Mouse (Mus musculus): ENCODE data around the gene Mpdu1. TPM values are rescaled to one million over a fixed set of nuclear protein-coding genes. Genes with fewer than 3 reads are reported as not detected.

Mpdu1 gene
- total RNA-seq, 2 experiments from 2014 or later, result 54.9 to 59.3 TPM

DNA sequence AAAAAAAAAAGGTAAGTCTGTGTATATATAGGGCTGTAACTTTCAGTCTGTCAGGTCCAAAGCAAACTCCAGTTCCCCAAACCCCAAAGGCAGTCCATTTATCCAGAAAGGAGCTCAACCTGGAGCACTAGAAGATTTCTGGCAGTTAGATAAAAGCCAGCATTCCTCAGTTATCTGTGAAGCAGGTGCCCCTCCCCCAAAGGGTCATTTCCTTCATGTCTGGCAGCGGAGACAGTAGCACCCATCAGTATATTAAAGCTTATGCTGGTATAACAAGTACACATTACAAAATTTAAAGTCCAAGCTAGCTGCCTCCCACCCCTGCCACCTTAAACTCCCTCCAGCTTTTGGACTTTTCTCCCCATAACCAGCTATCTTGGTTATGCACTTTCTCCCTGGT, 37.2 kb upstream of the Mpdu1 start:
- DNase-seq (ENCODE audit: low spot score in 2 of 2), result no peak
- no peak for TF ChIP-seq CTCF (conservative IDR thresholded peaks at IDR 0.05)
- Histone ChIP-seq H3K4me3 (no peak overlapping the region), H3K27ac (no peak overlapping the region)

DNA sequence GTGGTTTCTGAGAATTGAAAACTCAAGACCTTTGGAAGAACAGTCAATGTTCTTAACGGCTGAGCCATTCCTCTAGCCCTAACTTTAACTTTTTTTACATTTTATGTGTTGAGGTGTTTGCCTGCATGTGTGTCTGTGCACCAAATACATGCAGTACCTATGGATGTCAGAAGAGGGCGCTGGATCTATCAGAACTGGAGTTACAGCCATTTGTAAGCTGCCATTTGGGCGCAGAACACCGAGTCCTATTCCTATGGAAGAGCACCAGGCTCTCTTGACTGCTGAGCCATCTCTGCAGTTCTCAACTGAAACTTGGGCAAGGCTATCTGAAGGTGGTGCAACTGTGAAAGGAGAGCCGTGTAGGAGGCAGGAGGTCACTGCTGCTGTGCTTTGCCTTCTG, 36.1 kb upstream of the Mpdu1 start:
- H3K27ac ChIP-seq, result no peak overlapping the region
- DNase-seq (ENCODE audit: low spot score in 2 of 2), result no peak
- TF ChIP-seq CTCF (conservative IDR thresholded peaks at IDR 0.05), result peak; percentile 51
- H3K4me3 ChIP-seq, result no peak overlapping the region

DNA sequence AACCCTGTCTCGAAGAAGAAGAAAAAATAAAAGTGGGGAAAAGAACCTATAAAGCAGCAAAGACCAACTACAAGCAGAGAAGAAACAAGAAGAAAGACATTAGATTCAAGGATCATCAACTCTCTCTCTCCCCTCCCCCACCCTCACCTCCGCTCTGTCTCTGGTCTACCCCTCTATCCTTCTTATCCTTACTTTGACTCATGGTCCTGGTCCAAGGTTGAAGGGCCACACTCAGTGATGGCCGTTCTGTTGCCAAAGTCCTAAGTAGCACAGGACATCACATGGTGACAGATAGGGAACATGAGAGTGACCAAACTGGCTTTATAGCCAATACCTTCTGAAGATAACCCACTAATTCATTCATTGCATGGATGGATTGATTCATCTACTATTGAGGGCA, 35.0 kb upstream of the Mpdu1 start:
- no peak for DNase-seq (ENCODE audit: low spot score in 2 of 2)
- Histone ChIP-seq H3K4me3 (no peak overlapping the region), H3K27ac (no peak overlapping the region)
- TF ChIP-seq CTCF (conservative IDR thresholded peaks at IDR 0.05), result no peak

DNA sequence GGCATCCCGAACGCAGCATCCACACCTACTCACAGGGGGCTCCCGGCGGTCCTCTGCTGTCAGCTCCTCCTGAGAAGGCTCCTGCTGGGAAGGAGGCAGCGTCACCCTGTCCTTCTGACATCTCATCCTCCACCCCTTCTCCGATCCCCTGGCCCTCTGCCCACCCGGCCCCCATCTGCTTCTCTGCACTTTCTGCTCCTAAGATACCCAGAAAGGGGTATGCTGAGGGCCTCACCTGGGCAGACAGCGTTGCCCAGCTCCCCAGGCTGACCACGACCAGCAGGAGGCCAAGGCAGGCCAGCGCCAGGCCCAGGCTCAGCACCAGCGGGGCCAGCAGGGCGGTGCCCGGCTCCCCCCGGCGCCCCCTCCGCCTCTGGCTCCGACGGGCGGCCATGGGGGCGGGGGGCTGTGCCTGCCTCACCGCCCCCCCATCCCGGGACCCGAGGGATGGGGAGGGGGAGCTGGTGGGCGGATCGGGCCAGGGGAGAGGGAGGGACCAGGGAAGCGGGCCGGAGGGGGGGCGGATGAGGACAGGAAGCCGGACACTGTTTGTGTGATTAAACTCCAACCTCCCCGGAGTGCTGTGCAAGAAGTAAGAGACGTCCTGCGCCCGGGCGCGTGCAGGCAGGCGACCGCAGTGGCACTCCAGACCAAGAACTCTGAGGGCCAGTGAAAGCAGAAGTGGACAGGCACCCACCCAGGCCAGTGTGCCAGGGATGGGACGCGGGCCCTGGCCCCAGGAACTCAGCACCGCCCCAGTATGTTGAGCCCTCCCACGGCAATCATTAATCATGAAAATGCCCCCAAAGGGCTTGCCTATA, 33.1 kb upstream of the Mpdu1 start, which contains the start of the genes Tnfsf12 and Tnfsfm13:
Gene Tnfsf12 (minus strand): TSS at position 489 of the 821 bp plus-strand sequence.
Gene Tnfsfm13 (minus strand): TSS at position 738 of the 821 bp plus-strand sequence.
- peak; percentile 43 for TF ChIP-seq CTCF (conservative IDR thresholded peaks at IDR 0.05)
- peak within 1 kb of the TSS; percentile 87 for H3K27ac ChIP-seq
- peak within 1 kb of the TSS; percentile 66 for H3K4me3 ChIP-seq
- no peak for DNase-seq (ENCODE audit: low spot score in 2 of 2)

DNA sequence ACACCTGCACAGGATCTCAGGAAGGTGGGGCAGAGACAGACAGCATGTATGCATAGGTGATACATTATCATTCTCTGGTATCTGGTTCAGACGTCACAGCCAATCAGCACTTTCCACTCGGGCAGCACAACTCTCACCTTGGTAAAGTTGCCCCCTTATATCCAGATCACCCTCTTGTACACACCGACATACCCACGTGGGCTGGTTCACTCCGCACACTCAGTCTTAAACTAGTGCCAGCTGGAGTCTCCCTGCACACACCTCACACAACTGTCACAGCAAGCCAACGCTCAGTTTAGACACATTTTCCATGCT, 32.6 kb upstream of the Mpdu1 start:
- H3K27ac ChIP-seq, result peak overlapping the region; percentile 87
- no peak for TF ChIP-seq CTCF (conservative IDR thresholded peaks at IDR 0.05)
- no peak for DNase-seq (ENCODE audit: low spot score in 2 of 2)

DNA sequence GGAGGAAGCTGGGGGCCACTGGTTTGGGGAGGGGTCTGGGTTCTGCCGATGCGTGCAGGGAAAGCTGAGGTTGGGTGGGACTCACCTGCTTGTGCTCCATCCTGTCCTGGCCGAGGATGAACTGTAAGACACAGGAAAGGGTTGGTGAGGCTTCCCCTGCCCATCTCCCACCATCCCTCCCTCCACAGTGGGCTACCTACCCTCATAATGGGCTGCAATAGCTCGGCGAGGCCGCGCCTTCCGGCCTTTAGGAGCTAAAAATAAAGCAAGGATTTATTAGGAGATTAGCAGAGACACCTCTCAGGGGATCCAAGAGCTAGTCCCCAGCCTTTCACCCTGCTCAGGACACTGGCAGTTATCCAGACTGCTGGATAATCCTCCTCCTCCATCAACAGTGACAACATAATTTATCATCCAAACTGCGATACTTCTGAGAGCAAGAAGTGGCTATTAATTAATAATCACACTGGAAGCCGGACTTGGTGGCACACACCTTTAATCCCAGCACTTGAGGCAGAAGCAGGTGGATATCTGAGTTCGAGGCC, 31.1 kb upstream of the Mpdu1 start:
- no peak for DNase-seq (ENCODE audit: low spot score in 2 of 2)
- no peak overlapping the region for H3K4me3 ChIP-seq

More for the DNA sequence above, 32.6 kb upstream of the Mpdu1 start:
- peak overlapping the region; percentile 66 for H3K4me3 ChIP-seq

DNA sequence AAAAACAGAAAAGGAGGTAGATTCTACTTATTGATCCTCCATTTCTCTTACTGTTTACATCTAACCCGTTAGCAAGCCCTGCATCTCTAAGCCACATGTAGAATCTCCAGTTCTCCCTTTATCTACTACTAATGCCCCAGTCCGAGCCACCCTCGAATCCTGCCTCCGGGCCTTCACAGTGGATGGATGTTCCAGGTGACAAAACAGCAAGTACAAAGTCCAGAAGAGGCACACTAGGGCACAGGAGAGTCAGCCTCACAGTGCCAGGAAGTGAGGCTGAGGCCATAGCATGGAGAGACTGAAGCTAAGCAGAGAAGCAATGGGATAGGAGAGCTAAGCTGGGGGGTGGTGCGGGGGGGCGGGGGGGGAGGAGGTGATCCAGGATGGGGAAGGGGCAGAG, 30.4 kb upstream of the Mpdu1 start:
- H3K27ac ChIP-seq, result no peak overlapping the region
- TF ChIP-seq CTCF (conservative IDR thresholded peaks at IDR 0.05), result no peak
- H3K4me3 ChIP-seq, result no peak overlapping the region
- DNase-seq (ENCODE audit: low spot score in 2 of 2), result no peak

More for the DNA sequence above, 31.1 kb upstream of the Mpdu1 start:
- TF ChIP-seq CTCF (conservative IDR thresholded peaks at IDR 0.05), result no peak
- no peak overlapping the region for H3K27ac ChIP-seq

DNA sequence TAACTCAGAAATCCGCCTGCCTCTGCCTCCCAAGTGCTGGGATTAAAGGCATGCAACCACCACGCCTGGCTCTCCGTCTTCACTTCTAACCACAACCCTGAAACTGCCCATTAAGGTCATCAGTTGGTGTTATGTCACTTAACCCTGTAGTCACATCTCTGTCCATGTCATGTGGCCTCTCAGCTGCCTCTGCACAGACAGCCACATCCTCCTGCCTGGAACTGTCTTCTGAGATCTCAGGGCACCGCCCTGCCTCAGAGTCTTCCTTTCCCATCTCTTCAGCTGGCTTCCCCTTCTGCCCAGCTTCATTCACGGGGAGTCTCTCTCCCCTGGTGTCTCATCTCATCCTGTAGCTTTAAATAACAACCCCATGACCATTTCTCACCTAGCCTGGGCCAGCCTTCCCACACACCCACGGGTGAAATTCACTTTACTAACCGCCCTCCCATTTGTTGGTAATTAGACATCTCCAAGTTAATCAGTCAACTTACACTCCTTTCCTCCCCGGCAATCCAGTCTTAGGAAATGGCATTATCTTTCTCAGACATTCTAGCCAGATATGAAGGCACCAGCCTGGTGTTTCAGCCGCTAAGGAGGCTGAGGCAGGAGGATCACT, 29.9 kb upstream of the Mpdu1 start:
- DNase-seq (ENCODE audit: low spot score in 2 of 2), result no peak
- no peak overlapping the region for H3K27ac ChIP-seq
- TF ChIP-seq CTCF (conservative IDR thresholded peaks at IDR 0.05), result no peak
- H3K4me3 ChIP-seq, result no peak overlapping the region

DNA sequence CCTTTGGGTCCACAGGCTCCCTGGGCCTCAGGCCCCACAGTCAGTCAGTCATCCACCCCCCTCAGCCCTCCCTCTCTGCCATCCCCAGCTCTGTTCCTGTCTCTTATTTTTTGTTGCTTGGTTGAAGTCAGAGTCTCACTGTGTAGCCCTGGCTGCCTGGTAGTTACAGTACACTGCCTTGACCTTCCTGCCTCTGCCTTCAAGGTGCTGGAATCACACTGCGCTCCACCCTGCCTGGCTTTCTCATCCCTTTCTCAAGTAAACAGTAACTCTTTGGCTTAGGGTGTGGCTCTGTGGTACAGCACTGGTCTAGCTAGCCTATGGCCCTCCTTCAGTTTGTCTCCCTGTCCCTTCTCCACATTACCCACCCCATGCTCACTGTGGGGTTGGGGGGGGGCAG, 27.4 kb upstream of the Mpdu1 start:
- no peak for DNase-seq (ENCODE audit: low spot score in 2 of 2)
- H3K4me3 ChIP-seq, result no peak overlapping the region
- no peak overlapping the region for H3K27ac ChIP-seq
- no peak for TF ChIP-seq CTCF (conservative IDR thresholded peaks at IDR 0.05)

DNA sequence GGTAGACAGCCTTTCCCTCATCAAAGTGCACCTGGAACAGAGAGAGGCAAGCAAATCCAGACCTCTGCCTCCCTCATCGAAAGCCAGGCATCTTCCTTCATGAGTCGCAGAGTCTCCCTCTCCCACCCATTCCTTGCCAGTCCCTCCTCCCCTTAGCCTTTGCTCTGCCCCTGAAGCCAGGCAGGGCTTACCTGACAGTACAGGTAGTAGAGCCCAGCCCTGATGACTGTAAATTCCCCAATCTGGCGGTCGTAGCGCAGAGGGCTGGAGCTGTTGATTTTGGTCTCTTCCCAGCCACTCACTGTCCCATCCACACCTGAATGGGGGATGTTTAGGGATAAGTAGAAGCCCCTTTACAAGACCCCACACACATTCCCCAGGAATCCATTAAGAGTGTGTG, 24.6 kb upstream of the Mpdu1 start:
- DNase-seq (ENCODE audit: low spot score in 2 of 2), result no peak
- TF ChIP-seq CTCF (conservative IDR thresholded peaks at IDR 0.05), result no peak
- no peak overlapping the region for H3K4me3 ChIP-seq
- peak overlapping the region; percentile 95 for H3K27ac ChIP-seq

DNA sequence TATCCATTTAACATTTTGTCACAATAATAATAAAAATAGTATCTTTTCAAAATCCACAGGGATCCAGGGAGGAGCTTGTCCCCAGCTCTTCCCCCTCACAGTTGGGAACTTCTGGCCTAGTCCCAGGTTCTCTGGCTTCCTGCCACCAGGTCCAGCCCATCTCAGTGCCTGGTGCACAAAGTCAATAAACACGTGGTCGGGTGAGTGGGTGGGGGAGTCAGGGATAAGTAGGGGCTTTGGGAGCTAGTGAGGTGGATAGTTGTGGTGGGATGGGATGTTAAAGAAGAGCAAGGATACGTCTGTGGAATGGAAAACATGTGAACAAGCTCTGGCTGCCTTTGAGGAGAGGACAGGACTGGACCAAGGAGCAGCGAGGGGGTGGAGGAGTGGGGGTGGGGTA, 23.9 kb upstream of the Mpdu1 start:
- no peak for TF ChIP-seq CTCF (conservative IDR thresholded peaks at IDR 0.05)
- peak overlapping the region; percentile 36 for H3K4me3 ChIP-seq
- peak overlapping the region; percentile 95 for H3K27ac ChIP-seq
- peak in 1 of 2 experiments; percentile 75 for DNase-seq (ENCODE audit: low spot score in 2 of 2)

DNA sequence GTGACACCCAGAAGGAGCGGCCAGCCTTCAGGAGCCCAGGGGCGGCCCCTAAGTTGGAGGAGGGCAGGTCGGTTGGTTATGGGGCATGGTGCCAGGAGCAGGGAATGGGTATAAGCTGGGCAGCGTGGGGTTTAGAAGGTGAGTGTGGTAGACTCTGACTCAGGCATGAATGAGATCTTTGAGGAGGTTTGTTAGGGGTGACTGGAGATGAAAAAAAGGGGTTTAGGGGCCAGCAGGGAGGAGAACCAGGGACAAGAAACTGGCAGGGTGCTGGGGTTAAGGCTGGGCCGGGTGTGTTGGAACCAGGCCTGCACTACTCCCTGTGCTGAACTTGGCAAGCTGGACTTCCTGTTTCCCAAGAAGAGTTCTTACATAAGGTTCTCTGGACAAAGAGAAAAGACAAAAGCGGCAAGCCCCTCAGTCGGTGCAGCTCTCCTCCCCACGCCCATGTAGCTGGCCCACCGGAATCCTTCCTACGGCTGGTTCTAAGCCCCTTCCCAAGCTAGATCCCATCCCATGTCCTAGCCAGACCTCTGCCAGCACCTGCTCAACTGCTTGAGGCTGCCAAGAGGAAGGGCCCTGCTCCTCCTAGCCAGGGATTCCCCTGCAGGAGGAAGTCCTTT, 23.2 kb upstream of the Mpdu1 start, which contains the start of gene Tnfsf13:
Gene Tnfsf13 (minus strand): TSS at position 259 of the 623 bp plus-strand sequence.
- peak within 1 kb of the TSS; percentile 95 for H3K27ac ChIP-seq
- H3K4me3 ChIP-seq, result peak within 1 kb of the TSS; percentile 36
- peak in 1 of 2 experiments; percentile 69 for DNase-seq (ENCODE audit: low spot score in 2 of 2)
- no peak for TF ChIP-seq CTCF (conservative IDR thresholded peaks at IDR 0.05)

DNA sequence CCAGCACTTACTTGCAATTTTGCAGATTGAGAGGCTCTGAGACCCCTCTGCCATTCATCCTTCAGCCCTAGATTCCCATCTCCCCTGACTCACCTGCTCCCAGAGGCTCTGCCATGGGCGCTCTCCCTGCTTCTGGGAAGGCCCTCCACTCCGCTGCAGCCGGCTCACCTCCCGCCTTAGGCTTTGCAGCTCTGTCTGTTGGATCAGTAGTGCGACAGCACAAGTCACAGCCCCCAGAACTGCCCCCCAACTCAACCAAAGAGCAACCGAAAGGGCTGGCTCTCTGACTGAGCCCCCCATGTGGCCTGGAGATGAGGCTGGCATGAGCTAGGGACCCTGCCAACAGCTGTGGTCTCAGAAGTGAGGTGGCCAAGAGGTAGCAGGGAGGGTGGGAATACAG, 22.5 kb upstream of the Mpdu1 start:
- no peak for TF ChIP-seq CTCF (conservative IDR thresholded peaks at IDR 0.05)
- H3K27ac ChIP-seq, result peak overlapping the region; percentile 95
- no peak overlapping the region for H3K4me3 ChIP-seq
- no peak for DNase-seq (ENCODE audit: low spot score in 2 of 2)
